Mouse (Mus musculus) liver, embryonic 16.5 days (tissue): ENCODE data around the gene Cacng2. TPM values are rescaled to one million over a fixed set of nuclear protein-coding genes. Genes with fewer than 3 reads are reported as not detected.

ENCODE experiments used
- ATAC-seq: fragments of 200-750 bp; cut with Nextera tagmentation; 2 replicates; pipeline ENCODE4 v1.8.0; 2017; ENCODE audit warnings: low read depth, mild to moderate bottlenecking, moderate number of reproducible peaks, moderate library complexity
- H3K27ac ChIP-seq: fragments of 300-500 bp; sonication (generic); 2 replicates; pipeline ENCODE4 v1.5.1; 2014; ENCODE audit warnings: mild to moderate bottlenecking, low read length
- H3K27me3 ChIP-seq: fragments of 300-500 bp; sonication (generic); 2 replicates; pipeline ENCODE4 v1.6.1; 2014; ENCODE audit warnings: low read depth, low read length, mixed read lengths; ENCODE audit not compliant: control insufficient read depth, insufficient read depth
- H3K36me3 ChIP-seq: fragments of 300-500 bp; sonication (generic); 2 replicates; pipeline ENCODE4 v1.6.1; 2014; ENCODE audit warnings: mild to moderate bottlenecking; ENCODE audit not compliant: control insufficient read depth, insufficient read depth
- H3K4me1 ChIP-seq: fragments of 300-500 bp; sonication (generic); 2 replicates; pipeline ENCODE4 v1.6.1; 2014; ENCODE audit warnings: low read depth, low read length, mixed read lengths; ENCODE audit not compliant: control insufficient read depth
- H3K4me2 ChIP-seq: fragments of 300-500 bp; sonication (generic); 2 replicates; pipeline ENCODE4 v1.6.1; 2014; ENCODE audit warnings: low read depth, low read length, mixed read lengths
- H3K4me3 ChIP-seq: fragments of 300-500 bp; sonication (generic); 2 replicates; pipeline ENCODE4 v1.5.1; 2014; ENCODE audit warnings: low read depth, mild to moderate bottlenecking, low read length
- H3K9ac ChIP-seq: fragments of 300-500 bp; sonication (generic); 2 replicates; pipeline ENCODE4 v1.6.1; 2014; ENCODE audit warnings: low read depth, low read length
- H3K9me3 ChIP-seq: fragments of 300-500 bp; sonication (generic); replicated peaks from 2 replicates; pipeline ENCODE4 v1.6.1; 2016; ENCODE audit warnings: low read length; ENCODE audit not compliant: control insufficient read depth
- WGBS: fragments of 180-500 bp; shearing (Covaris S2); extraction: QIAGEN DNeasy Blood & Tissue Kit; methylation state at CpG from one replicate; pipeline ENCODE4 v1.1.7; 2014; ENCODE audit not compliant: insufficient replicate concordance; 5-methylcytosine and 5-hydroxymethylcytosine counted together
- polyA plus RNA-seq: library from polyadenylated mRNA; unstranded; fragments of >200 nt; fragmentation: Nextera tagmentation; extraction: Ambion mirVana; gene quantifications from 2 replicates; pipeline ENCODE4 v1.2.1, GENCODE M21; 2015

Gene Cacng2
- polyA plus RNA-seq: not detected in 2 replicates

GRCm38 (mm10) chr15:78119704-78120103 lies at the start of gene Cacng2:
Gene Cacng2 (minus strand): TSS chr15:78120028.
- no peak within 1 kb of the TSS for H3K4me2 ChIP-seq
- no peak within 1 kb of the TSS for H3K27ac ChIP-seq
- no peaks in the 10 kb centered on the region for H3K9me3 ChIP-seq
- H3K9ac ChIP-seq: no peak within 1 kb of the TSS
- peaks cover 5% of the 10 kb centered on the region for H3K27me3 ChIP-seq
- H3K4me1 ChIP-seq: no peaks in the 10 kb centered on the region; the same call in 1 of the 2 replicates
- no peaks in the 10 kb centered on the region for H3K36me3 ChIP-seq
- under 1% methylated on average over 39 of the region's 42 CpGs for WGBS
- no peak within 1 kb of the TSS for H3K4me3 ChIP-seq
- ATAC-seq: peak; percentile 93

GRCm38 (mm10) chr15:78169566-78169965 lies 49.7 kb upstream of the Cacng2 start:
- Histone ChIP-seq H3K9ac (no peak overlapping the region), H3K4me3 (no peak overlapping the region)
- WGBS: 70% methylated on average over 11 of the region's 11 CpGs

GRCm38 (mm10) chr15:78165292-78165691 lies 45.5 kb upstream of the Cacng2 start:
- Histone ChIP-seq H3K27me3 (no peaks in the 10 kb centered on the region), H3K4me2 (no peak overlapping the region), H3K27ac (no peak overlapping the region), H3K4me3 (no peak overlapping the region), H3K4me1 (no peaks in the 10 kb centered on the region), H3K36me3 (no peaks in the 10 kb centered on the region), H3K9me3 (no peaks in the 10 kb centered on the region), H3K9ac (no peak overlapping the region)
- ATAC-seq: no peak
- 70% methylated on average over 4 of the region's 4 CpGs for WGBS

More at GRCm38 (mm10) chr15:78169566-78169965, 49.7 kb upstream of the Cacng2 start:
- H3K27ac ChIP-seq: no peak overlapping the region
- H3K9me3 ChIP-seq: no peaks in the 10 kb centered on the region
- H3K4me1 ChIP-seq: peaks cover 10% of the 10 kb centered on the region
- H3K27me3 ChIP-seq: no peaks in the 10 kb centered on the region
- H3K36me3 ChIP-seq: no peaks in the 10 kb centered on the region
- H3K4me2 ChIP-seq: no peak overlapping the region
- ATAC-seq: no peak

- Histone ChIP-seq H3K27me3 (no peaks in the 10 kb centered on the region), H3K4me2 (no peak overlapping the region), H3K4me1 (no peaks in the 10 kb centered on the region), H3K4me3 (no peak overlapping the region), H3K36me3 (no peaks in the 10 kb centered on the region), H3K27ac (no peak overlapping the region), H3K9me3 (no peaks in the 10 kb centered on the region), H3K9ac (no peak overlapping the region)
- no peak for ATAC-seq
- WGBS: 82% methylated on average over 11 of the region's 11 CpGs
Observed at GRCm38 (mm10) chr15:78164466-78164865, 44.6 kb upstream of the Cacng2 start.

- no peaks in the 10 kb centered on the region for H3K9me3 ChIP-seq
- no peak overlapping the region for H3K9ac ChIP-seq
- no peak overlapping the region for H3K27ac ChIP-seq
- H3K36me3 ChIP-seq: no peaks in the 10 kb centered on the region
- H3K27me3 ChIP-seq: no peaks in the 10 kb centered on the region
- H3K4me1 ChIP-seq: no peaks in the 10 kb centered on the region
- ATAC-seq: no peak
- H3K4me2 ChIP-seq: no peak overlapping the region
- WGBS: 73% methylated on average over 9 of the region's 9 CpGs
- H3K4me3 ChIP-seq: no peak overlapping the region
Observed at GRCm38 (mm10) chr15:78161946-78162345, 42.1 kb upstream of the Cacng2 start.

- 64% methylated on average over 5 of the region's 5 CpGs for WGBS
- no peak for ATAC-seq
- Histone ChIP-seq H3K4me2 (no peak overlapping the region), H3K27ac (no peak overlapping the region), H3K4me3 (no peak overlapping the region), H3K9ac (no peak overlapping the region), H3K27me3 (no peaks in the 10 kb centered on the region), H3K9me3 (no peaks in the 10 kb centered on the region), H3K4me1 (no peaks in the 10 kb centered on the region), H3K36me3 (no peaks in the 10 kb centered on the region)
Observed at GRCm38 (mm10) chr15:78158335-78158734, 38.5 kb upstream of the Cacng2 start.

GRCm38 (mm10) chr15:78157824-78158223 lies 38.0 kb upstream of the Cacng2 start:
- Histone ChIP-seq H3K9me3 (no peaks in the 10 kb centered on the region), H3K9ac (no peak overlapping the region), H3K36me3 (no peaks in the 10 kb centered on the region), H3K4me1 (no peaks in the 10 kb centered on the region), H3K27ac (no peak overlapping the region), H3K4me2 (no peak overlapping the region), H3K27me3 (no peaks in the 10 kb centered on the region), H3K4me3 (no peak overlapping the region)
- 47% methylated on average over 4 of the region's 4 CpGs for WGBS
- no peak for ATAC-seq

- Histone ChIP-seq H3K36me3 (no peaks in the 10 kb centered on the region), H3K9ac (no peak overlapping the region), H3K9me3 (no peaks in the 10 kb centered on the region), H3K4me1 (no peaks in the 10 kb centered on the region), H3K4me2 (no peak overlapping the region), H3K27ac (no peak overlapping the region), H3K4me3 (no peak overlapping the region), H3K27me3 (no peaks in the 10 kb centered on the region)
- no peak for ATAC-seq
- 64% methylated on average over 8 of the region's 8 CpGs for WGBS
Observed at GRCm38 (mm10) chr15:78157330-78157729, 37.5 kb upstream of the Cacng2 start.

GRCm38 (mm10) chr15:78155421-78155820 lies 35.6 kb upstream of the Cacng2 start:
- Histone ChIP-seq H3K27me3 (no peaks in the 10 kb centered on the region), H3K9me3 (no peaks in the 10 kb centered on the region), H3K4me1 (no peaks in the 10 kb centered on the region), H3K36me3 (no peaks in the 10 kb centered on the region), H3K4me2 (no peak overlapping the region), H3K9ac (no peak overlapping the region), H3K4me3 (no peak overlapping the region), H3K27ac (no peak overlapping the region)
- 69% methylated on average over 6 of the region's 6 CpGs for WGBS
- ATAC-seq: no peak
